Mouse (Mus musculus): ENCODE results near the gene 1700001O22Rik.

The 1700001O22Rik gene

DNA sequence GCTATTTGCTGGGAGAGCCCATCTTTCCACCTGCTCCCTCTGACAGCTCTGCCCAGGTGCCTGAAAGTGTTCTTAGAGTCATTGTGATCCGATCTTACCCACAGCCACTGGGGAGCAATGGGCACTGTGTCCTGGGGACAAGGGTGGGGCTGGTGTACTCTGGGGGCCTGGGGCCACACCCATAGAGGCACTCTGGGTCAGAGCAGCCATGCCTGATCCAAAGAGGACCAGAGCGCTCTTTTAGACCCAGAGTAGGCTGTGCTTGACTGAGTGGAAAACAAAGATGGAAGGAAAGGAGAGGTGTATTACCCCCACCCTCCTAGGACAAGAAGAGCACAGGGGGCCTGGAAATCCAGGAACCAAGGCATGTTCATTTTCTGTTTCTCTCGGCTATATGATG is at the start of gene 1700001O22Rik:
Gene 1700001O22Rik, minus strand, starts transcription at position 58 of the 400 bp plus-strand sequence.
- DNase-seq (ENCODE audit: low spot score), result no peak

- DNase-seq (ENCODE audit: low spot score), result no peak
Measured at GRCm38 (mm10) chr2:30852771-30853313, 49.4 kb upstream of the 1700001O22Rik start.

- DNase-seq (ENCODE audit: low spot score), result no peak
Measured at GRCm38 (mm10) chr2:30850581-30850980, 47.1 kb upstream of the 1700001O22Rik start.

DNA sequence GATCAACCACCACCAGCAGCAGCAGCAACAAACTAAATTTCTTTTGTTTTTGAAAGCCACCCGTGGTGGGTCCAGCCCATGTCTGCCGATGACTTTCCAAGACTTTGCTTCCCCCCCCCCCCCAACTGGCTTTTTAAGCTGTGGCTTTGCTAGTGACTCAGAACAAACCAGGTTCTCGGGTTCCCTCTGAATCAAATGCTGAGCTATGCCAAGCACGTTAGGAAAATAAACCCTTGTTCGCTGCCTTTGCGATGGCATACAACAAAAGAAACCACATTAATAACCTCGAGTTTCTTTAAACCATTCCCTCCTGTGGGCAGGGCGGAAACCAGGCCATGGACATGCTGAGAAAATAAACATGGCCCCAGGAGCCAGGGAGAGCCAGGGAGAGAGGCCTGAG is 44.7 kb upstream of the 1700001O22Rik start:
- DNase-seq (ENCODE audit: low spot score), result no peak

DNA sequence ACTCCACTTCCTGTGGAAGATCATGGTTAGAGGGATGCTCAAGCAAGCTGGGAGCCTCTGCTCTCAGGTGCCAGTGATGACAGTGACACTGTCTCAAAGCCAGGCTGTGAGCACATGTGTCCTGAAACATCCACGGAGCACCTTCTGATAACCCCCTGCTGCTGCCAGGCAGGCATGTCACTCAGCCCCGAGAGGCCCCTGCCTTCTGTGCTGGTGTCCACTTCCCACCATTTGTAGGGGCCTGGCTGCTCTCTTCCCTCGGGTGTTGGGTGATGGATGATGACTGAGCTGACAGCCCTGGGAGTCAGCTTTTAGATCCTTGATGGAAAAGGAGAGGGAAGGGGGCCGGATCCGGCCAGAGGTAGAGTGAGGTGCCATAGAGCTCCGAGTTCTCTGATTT is 43.3 kb upstream of the 1700001O22Rik start:
- no peak for DNase-seq (ENCODE audit: low spot score)

- no peak for DNase-seq (ENCODE audit: low spot score)
Measured at GRCm38 (mm10) chr2:30846236-30846635, 42.8 kb upstream of the 1700001O22Rik start.

DNA sequence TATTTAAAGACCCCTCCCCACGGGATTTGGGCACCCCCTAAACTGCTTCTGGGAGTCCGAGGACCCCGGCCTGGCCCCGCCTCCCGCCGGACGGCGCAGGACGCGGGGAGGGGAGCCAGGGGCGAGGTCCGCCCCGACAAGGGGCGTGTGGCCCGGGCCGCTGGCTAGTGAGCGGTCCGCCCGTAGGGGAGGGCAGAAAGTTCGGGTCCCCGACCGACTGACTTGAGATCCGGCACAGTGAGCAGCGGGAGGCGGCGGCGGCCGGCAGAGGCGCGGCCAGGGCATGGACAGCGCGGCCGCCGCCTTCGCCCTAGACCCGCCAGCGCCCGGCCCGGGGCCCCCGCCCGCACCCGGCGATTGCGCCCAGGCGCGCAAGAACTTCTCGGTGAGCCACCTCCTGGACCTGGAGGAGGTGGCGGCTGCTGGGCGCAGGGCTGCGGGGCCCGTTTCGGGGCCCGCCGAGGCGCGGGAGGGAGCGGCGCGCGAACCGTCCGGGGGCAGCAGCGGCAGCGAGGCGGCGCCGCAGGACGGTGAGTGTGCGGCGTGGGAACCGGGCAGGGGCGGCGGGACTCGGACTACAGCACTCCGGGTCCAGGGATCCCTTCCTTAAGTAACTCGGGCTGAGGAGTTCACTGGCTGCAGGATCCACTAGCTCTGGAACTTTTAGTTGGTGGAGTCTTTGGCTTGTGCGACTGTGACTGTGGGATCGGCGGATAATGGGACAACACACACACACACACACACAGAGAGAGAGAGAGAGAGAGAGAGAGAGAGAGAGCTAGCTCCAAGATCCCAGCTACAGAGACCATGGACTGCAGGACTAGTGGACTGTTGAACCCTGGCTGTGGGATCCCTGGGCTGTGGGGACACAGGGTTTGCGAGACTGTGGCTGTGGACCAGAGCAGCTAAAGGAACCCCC is 42.0 kb upstream of the 1700001O22Rik start:
- no peak for DNase-seq (ENCODE audit: low spot score)

DNA sequence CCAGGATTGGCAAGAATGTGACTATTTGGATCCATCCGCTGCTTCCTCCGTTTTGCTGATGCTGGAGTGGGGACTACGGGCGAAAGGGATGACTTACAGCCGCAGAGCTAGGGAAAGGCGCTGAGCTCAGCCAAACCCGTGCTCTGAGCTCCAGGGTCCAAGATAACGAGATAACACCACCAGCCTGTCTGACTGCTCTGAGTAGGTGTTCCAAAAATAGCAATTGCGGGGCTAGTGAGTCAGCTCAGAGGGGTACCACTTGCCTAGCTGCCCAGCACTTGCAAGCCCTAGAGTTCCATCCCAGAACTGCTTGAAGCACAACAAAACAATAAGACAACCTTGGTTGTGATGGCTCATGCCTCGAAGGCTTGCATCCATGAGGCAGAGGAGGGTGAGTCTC is 39.2 kb upstream of the 1700001O22Rik start:
- no peak for DNase-seq (ENCODE audit: low spot score)

DNA sequence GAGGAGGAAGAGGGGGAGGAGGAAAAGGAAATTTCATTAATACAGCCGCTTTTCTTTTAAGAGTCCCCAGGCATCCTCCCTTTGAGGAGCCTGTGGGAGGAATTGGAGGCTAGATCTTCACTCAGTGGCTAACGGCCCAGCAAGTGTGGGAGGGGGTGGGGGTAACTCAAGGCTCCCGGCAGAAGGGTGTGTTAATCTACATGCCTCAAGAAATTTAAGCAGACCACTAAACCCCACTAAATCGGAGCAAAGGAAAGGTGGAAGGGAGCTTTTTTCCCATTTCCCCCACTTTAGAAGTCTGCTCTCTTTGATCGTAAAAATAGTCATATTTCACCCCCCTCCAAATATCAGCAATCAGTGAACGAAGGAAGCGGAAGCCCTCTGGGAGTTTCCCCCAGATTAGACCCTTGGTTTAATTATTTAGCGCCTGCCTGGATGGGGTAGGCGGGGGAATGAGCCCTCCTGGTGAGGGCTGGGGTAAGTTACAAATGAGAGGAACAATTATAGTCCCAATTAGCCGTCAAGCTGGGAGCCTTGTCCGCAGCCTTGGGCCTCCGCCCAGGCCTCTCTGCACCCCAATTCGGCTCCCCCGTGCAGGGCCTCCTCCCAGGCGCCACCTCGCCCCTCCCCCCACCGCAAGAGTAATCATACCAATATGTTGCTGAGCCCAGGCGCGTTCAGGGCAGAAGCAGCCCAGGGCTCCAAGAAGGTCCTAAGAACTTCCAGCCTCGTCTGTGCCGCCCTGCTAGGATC is 33.0 kb upstream of the 1700001O22Rik start:
- no peak for DNase-seq (ENCODE audit: low spot score)

- no peak for DNase-seq (ENCODE audit: low spot score)
Measured at GRCm38 (mm10) chr2:30834373-30835022, 31.0 kb upstream of the 1700001O22Rik start, which contains the start of gene Prrx2. Gene Prrx2 (plus strand): TSS chr2:30834972.

DNA sequence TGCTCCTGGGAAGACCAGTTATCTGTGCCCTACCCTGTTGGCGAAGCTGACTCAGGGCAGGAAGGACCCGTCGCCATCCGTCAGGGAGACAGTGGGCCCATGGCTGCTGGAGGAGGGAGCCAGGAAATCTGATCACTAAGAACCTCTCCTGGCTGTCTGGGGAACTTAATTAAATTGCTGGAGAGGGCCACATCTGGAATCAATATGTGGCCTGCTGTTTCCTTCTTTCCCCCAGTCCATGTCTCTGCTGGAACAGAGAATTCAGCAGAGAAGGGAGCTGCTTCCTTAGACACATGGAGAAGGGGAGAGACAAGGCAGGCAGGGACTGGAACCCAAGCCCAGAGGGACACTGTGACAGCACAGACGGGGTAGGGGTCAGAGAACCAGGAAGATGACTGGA is 30.2 kb upstream of the 1700001O22Rik start:
- no peak for DNase-seq (ENCODE audit: low spot score)

DNA sequence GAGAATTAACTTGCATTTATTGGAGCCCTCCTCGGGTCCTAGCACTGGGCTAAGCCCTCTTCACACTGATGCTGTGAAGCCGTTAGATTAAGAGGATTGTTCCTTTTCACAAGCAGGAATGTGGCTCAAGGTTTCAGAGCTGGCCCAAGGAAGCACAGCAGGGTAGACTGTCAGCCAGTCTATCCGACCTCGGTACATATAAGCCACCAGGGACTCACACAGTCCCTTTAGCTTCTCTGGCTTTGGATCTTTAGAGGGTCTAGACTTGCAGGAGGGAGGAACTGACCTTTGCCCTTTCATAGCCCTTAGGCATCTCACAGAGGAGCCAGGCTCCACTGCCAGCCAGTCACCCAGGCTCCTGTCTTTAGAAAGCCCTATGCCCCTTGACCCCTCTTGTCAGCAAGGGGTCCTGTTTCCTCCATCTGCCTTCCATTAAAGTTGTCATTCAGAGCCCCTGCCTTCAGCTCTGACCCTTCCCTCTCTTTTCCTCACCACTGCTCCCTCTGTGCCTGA is 26.9 kb upstream of the 1700001O22Rik start, which contains the start of gene Asb6:
Gene Asb6, minus strand, starts transcription at position 51 of the 513 bp plus-strand sequence.
- DNase-seq (ENCODE audit: low spot score), result no peak

DNA sequence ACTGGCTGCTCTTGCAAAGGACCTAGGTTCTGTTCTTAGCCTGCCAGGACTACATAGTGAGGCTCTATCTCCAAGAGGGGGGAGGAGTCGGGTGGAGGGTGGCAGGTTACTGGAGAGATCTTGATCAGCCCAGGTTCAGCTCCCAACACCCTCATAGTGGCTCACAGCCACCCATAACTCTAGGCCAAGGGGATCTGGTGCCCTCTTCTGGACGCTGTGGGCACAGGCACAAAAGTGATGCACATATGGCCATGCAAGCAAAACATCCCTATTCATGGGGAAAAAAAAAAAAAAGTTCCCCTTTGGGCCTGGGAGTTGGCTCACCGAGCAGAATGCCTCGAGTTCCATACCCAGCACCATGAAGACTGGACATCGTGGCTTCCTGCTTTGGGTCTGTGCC is 25.9 kb upstream of the 1700001O22Rik start:
- DNase-seq (ENCODE audit: low spot score), result no peak

DNA sequence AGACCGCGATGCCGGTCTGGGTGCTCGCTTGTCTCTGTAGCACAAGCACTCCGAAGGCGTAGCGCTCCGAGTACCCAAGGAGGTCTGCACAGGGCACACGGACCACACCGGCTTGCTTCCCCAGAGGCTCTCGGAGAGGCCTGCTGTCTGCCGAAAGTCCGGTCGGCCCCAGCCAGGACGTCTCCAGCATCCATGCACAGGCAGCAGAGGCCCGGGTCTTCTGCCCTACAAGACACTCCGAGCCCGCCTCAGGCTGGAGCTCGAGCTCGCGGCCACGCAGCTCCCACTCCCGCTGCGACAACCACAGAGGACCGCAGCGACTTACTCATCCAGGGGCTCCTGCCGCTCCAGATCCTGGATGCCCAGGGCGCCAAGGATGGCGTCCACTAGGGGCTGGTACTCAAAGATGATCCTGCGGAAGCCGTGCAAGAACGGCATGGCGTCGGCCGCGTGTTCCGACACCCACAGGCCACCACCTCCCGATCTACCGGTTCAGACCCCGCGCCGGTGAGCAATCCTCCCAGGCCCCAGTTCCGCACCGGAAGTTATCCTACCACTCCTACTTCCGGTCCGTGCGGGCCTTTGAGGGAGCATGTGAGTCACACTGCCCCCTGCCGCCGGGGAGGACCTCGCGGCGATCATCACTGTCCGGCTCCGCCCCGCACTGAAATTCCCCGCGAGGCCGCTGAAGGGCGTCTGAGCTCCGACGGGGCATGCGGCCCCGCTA is 24.5 kb upstream of the 1700001O22Rik start:
- peak; percentile 95 for DNase-seq (ENCODE audit: low spot score)

DNA sequence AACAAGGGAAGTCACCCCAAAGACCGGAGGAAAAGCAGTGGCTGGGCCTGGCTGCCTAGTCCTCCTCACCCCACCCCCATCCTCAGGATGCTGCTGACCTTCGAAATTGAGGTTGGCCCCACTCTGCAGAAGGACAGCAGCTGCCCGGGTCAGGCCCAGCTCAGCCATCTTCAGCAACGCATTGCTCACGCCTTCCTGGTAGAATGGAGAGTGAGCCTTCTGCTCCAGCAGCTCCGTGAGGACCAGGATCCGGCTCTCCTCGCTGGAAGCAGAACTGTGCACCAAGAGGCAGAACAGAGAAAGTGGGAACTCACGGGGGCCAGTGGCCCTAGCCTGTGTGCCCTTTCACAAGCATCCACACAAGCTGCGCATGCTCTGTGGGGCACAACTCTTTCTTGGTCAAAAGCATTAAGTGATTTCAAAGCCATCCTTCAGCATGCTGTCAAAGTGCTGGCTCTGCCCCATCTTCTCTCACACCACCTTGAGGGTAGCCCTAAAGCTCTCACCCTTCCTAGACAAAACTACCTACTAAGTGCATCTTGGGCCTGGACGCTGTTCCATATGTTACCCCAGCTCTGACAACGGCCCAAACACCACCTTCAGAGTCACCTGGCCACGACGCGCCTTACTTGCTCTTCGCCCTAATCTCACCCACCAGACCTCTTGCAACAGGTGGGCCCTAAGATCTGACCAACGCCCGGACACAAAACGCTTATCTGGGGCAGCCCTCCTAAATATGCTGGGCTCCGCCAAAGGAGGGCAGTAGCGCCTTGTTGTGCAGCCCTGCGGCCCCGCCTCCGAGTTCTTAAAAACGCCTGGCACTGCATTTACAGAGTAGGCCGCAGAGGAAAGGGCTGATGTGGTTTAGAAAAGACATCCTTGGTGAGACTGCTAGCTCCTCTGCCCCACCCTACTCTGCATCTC is 23.6 kb upstream of the 1700001O22Rik start:
- peak; percentile 39 for DNase-seq (ENCODE audit: low spot score)

- peak; percentile 63 for DNase-seq (ENCODE audit: low spot score)
Measured at GRCm38 (mm10) chr2:30823385-30824153, 20.1 kb upstream of the 1700001O22Rik start.

- DNase-seq (ENCODE audit: low spot score), result no peak
Measured at GRCm38 (mm10) chr2:30822460-30822859, 19.0 kb upstream of the 1700001O22Rik start.

GRCm38 (mm10) chr2:30821073-30821472 is 17.6 kb upstream of the 1700001O22Rik start:
- no peak for DNase-seq (ENCODE audit: low spot score)

DNA sequence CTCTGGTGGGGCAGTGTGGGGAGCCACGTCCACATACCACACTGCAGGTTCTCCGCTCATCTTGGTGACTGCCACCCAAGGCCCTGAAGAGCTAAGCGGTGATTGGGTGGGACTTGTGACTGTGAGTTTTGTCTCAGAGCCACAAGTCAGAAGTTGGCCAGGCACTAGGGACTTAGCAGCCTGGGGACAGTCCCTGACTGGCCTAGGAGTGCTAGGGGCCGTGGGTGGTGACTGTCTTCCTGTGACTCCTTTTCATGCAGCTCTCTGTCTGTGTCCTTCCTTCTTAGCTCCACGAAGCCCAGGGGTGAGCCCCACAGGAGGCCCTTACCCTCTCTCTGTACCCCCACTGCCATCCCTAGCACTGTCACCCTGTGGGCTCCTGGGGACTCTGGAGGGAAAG is 16.4 kb upstream of the 1700001O22Rik start:
- no peak for DNase-seq (ENCODE audit: low spot score)

Measured in layer of hippocampus, adult 11-12 months (tissue).